Mouse (Mus musculus): ENCODE measurements around the gene Tgif2.

GRCm38 (mm10) chr2:156843331-156843730 lies 3.5 kb downstream of the Tgif2 start:
- TF ChIP-seq GATA1 (IDR thresholded peaks at IDR 0.05; ENCODE audit: low read depth, low read length) (no peak), USF2 (IDR thresholded peaks at IDR 0.05; ENCODE audit: borderline replicate concordance in 1 of 2, insufficient read depth in 1 of 2, low read depth in 1 of 2, low read length in 2 of 2) (no peak), POLR2A (IDR thresholded peaks at IDR 0.05; ENCODE audit: control insufficient read depth in 1 of 2, insufficient read depth in 1 of 2, low read depth in 1 of 2, low read length in 2 of 2, poor library complexity in 1 of 2) (no peak), MAX (IDR thresholded peaks at IDR 0.05; ENCODE audit: low read length) (no peak), USF1 (IDR thresholded peaks at IDR 0.05; ENCODE audit: low read depth, low read length) (no peak), SIN3A (IDR thresholded peaks at IDR 0.05; ENCODE audit: low read length) (no peak), CTCF (IDR thresholded peaks at IDR 0.05 in 2 of 3, conservative IDR thresholded peaks at IDR 0.05 in 1 of 3; ENCODE audit: control insufficient read depth in 1 of 3, insufficient read depth in 1 of 3, low read depth in 2 of 3, low read length in 3 of 3, poor library complexity in 1 of 3, severe bottlenecking in 1 of 3) (no peak), POLR2AphosphoS2 (IDR thresholded peaks at IDR 0.05; ENCODE audit: low read length) (no peak)
